Mouse (Mus musculus) thymus, adult 2 months (tissue): ENCODE measurements around the gene Abca4. TPM values are rescaled to one million over a fixed set of nuclear protein-coding genes. Genes with fewer than 3 reads are reported as not detected.

Experiments
- DNase-seq: peaks from one replicate; pipeline ENCODE4 v3.0.0; 2021
- H3K27ac ChIP-seq: fragments of 200-500 bp; 2 replicates; pipeline ENCODE4 v1.5.1; 2012; ENCODE audit warnings: low read length, control low read depth; ENCODE audit not compliant: control insufficient read depth, insufficient read depth
- H3K27me3 ChIP-seq: fragments of 200-500 bp; 2 replicates; pipeline ENCODE4 v1.6.1; 2012; ENCODE audit warnings: mild to moderate bottlenecking, low read length, moderate library complexity, mixed read lengths; ENCODE audit not compliant: control insufficient read depth, insufficient read depth
- H3K36me3 ChIP-seq: fragments of 200-500 bp; 2 replicates; pipeline ENCODE4 v1.6.1; 2012; ENCODE audit warnings: mild to moderate bottlenecking, low read length, moderate library complexity; ENCODE audit not compliant: control insufficient read depth, insufficient read depth
- H3K4me1 ChIP-seq: fragments of 200-500 bp; replicated peaks from 2 replicates; pipeline ENCODE4 v1.6.1; 2012; ENCODE audit warnings: low read length; ENCODE audit not compliant: control insufficient read depth, insufficient read depth
- H3K4me3 ChIP-seq: fragments of 200-500 bp; 2 replicates; pipeline ENCODE4 v1.5.1; 2012; ENCODE audit warnings: mild to moderate bottlenecking, low read length, control low read depth, moderate library complexity; ENCODE audit not compliant: control insufficient read depth, insufficient read depth
- CTCF ChIP-seq: fragments of 200-500 bp; IDR thresholded peaks from 2 replicates; pipeline ENCODE4 v1.5.1; 2012; ENCODE audit warnings: mild to moderate bottlenecking, control low read depth, low read length, moderate library complexity, borderline replicate concordance; ENCODE audit not compliant: control insufficient read depth, poor library complexity, insufficient read depth; ENCODE audit errors: extremely low read depth
- POLR2A ChIP-seq: fragments of 200-500 bp; IDR thresholded peaks from 2 replicates; pipeline ENCODE4 v1.6.1; 2012; ENCODE audit warnings: mild to moderate bottlenecking, low read length, control low read depth, moderate library complexity; ENCODE audit not compliant: control insufficient read depth, poor library complexity, insufficient read depth; ENCODE audit errors: extremely low read depth
- WGBS: fragments of 180-500 bp; shearing (Covaris S2); methylation state at CpG from one replicate; pipeline ENCODE4 v1.1.7; 2018; 5-methylcytosine and 5-hydroxymethylcytosine counted together
- polyA plus RNA-seq: library from polyadenylated mRNA; depleted of rRNA; stranded (reverse); fragments of >200 nt; gene quantifications from 2 replicates; pipeline ENCODE4 v1.2.3, GENCODE M21; 2012

Gene Abca4
- polyA plus RNA-seq, 1 experiment = 0.58 TPM

DNA sequence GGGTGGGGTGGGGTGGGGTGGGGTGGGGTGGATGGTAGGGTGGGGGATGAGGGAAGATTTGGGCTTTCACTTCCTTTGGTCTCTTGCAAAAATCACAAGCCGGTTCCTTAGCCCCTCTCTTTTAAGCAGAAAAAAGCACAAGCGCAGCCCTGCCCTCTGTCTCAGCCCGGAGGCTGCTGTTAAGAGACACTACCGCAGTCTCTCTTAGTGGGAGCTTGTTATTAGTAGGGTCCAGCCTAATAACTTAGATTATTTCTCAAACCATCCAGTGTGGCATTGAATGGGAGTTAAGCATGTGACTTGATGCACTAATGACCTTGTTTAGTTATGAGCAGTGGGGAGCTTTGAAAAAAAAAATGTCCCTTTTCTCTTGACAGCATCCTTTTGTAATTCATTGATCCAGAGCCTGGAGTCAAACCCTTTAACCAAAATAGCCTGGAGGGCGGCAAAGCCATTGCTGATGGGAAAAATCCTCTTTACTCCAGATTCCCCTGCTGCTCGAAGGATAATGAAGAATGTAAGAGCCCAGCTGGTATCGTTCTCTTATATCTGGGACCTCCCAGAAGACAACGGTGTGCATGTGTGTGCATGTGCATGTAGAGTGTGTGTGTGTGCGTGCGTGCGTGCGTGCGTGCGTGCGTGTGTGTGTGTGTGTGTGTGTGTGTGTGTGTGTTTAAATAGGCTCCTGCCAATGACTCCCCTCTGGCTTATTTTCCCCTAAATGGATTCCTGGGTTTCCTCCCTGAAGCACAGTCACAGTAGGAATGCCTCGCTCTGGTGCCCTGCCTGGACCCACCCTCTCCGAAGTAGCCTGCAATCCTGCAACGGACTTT lies 41.1 kb downstream of the Abca4 start:
- H3K27me3 ChIP-seq = no peaks in the 10 kb centered on the region
- H3K4me3 ChIP-seq = no peak overlapping the region
- no peak for TF ChIP-seq CTCF
- TF ChIP-seq POLR2A = no peak
- H3K27ac ChIP-seq = no peak overlapping the region
- H3K36me3 ChIP-seq = no peaks in the 10 kb centered on the region
- DNase-seq = no peak
- H3K4me1 ChIP-seq = no peaks in the 10 kb centered on the region
- 92% methylated on average over 18 of the region's 18 CpGs for WGBS

DNA sequence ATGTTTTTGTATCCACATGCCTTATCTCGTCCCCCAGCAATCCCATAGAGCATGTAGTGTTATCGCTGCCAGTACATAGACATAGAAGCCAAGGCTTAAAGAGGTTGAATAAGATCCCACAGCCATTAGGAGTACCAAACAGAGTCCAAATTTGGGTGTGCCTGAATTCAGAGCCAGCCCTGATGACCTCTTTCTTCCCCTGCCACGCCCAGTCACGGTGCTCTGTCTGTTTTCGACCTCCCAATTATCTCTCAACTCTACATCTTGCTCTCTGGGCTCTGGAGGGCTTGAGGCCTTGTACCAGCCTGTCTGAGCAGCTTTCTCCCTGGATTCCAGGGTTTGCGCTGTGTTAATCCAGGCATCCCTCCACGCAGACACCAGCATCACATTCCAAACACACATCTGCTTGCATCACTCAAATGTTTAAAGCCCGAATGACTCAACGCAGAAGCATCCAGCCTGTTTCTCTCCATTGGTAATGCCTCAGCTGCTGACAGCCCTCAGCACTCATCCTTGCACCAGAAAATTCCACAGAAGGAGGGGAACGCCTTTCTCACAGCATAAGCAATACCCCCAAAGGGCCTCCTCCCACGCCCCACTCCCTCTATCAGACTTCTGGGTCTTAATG lies 43.9 kb downstream of the Abca4 start:
- Histone ChIP-seq H3K4me1 (no peaks in the 10 kb centered on the region), H3K27ac (no peak overlapping the region), H3K4me3 (no peak overlapping the region), H3K27me3 (no peaks in the 10 kb centered on the region), H3K36me3 (no peaks in the 10 kb centered on the region)
- no peak for DNase-seq
- TF ChIP-seq CTCF (no peak), POLR2A (no peak)
- WGBS = 91% methylated on average over 11 of the region's 11 CpGs

DNA sequence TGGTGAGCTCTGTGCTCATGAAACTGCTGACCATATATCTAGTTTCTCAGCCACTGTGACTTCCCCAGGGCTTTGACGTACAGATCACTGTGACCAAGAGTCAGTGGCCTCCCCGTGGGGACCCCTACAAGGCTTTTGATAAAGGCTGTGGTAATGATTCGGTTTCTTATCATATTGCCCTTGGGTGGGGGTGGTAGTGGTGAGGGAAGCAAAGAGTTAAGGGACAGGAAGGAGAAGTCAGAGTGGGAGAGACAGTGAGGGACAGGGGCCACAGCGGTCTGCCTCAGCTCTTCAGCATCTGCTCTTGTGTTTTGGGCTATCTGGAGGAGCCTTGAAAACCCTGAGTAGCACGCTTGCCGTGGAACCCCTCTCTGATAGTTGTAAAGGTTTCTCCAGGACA lies 46.1 kb downstream of the Abca4 start:
- DNase-seq = no peak
- H3K27ac ChIP-seq = no peak overlapping the region
- H3K36me3 ChIP-seq = no peaks in the 10 kb centered on the region
- 86% methylated on average over 6 of the region's 6 CpGs for WGBS
- no peak overlapping the region for H3K4me3 ChIP-seq
- TF ChIP-seq CTCF = no peak
- TF ChIP-seq POLR2A = no peak
- H3K27me3 ChIP-seq = no peaks in the 10 kb centered on the region
- H3K4me1 ChIP-seq = no peaks in the 10 kb centered on the region

DNA sequence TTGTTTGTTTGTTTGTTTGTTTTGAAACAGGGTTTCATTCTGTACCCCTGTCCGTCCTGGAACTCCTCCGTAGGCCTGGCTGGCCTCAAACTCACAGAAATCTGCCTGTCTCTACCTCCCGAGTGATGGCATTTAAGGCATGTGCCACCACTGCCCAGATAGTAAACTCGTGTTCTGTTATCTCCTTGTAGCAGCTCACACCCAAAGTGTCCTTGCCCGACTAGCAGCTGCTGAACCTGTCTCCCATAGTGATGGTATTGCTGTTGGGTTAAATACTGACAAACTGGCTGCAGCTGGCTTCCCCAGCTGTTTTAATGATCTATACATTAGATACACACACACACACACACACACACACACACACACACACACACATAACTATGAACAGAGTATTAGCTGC lies 55.5 kb downstream of the Abca4 start:
- Histone ChIP-seq H3K4me1 (no peaks in the 10 kb centered on the region), H3K36me3 (no peaks in the 10 kb centered on the region), H3K27me3 (no peaks in the 10 kb centered on the region), H3K27ac (no peak overlapping the region), H3K4me3 (no peak overlapping the region)
- 94% methylated on average over 5 of the region's 5 CpGs for WGBS
- no peak for DNase-seq
- no peak for TF ChIP-seq POLR2A
- TF ChIP-seq CTCF = no peak

DNA sequence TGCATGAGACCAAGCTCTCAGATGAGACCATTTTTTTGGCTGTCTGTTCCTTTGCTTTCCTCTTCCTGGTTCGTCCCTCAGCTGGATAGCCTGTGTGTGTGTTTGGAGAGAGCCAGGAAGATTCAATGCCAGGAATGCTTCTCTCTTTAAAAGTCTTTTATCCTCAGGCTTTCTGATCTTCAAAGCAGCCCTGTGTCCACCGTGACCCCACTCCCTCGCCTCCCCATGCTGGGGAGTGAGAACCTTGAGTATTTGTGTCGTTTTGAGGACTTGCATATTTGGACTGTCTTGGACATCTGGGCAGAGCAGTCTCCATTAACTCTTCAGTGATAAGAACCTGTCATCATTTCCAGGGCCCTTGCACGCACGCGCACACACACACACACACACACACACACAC lies 57.8 kb downstream of the Abca4 start:
- no peak for DNase-seq
- 91% methylated on average over 7 of the region's 7 CpGs for WGBS
- Histone ChIP-seq H3K4me3 (no peak overlapping the region), H3K27ac (no peak overlapping the region), H3K4me1 (no peaks in the 10 kb centered on the region), H3K27me3 (no peaks in the 10 kb centered on the region), H3K36me3 (no peaks in the 10 kb centered on the region)
- TF ChIP-seq CTCF (no peak), POLR2A (no peak)

DNA sequence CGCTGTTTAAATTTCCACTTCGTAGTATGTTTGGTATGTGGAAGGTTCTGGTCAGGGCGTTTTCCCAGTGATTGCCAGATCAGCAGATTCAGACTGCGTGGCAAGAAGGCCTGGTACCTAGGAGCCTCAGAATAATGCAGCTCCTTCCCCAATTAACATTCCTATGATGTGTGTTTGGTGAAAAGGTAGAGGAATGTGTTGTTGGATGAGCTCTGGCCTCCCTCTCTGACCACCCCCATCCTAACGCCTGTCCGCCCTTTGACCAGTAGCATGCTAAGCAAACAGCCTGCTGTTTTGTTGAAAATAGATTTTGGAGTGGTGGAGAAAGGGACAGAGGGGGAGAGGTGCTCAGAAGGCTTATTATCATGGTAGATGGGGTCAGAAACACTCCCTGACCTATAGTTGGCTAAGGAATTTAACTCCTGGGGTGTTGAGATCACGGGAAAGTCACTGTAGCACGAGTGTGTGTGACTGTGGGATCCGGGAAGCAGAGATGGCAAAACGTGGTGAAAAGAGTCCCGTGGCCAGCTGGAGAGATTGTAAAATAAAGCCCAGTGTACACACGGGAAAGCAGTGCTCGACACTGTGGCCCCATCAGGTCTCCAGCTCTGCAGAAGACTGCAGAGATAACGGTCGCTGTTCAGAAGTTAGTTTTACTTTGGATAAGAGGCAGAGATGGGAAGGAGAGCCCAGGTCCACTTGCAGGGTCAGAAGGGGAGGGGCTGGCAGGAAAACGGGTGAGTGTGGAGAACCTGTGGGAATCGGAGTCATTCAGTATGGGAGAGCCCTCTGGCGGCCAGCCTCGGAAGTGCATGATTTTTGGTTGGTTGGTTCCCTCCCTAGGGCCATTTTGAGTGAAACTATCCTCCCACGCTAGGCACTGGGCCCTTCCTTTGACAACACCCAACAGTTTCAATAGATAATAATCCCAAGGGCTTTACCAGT lies 59.9 kb downstream of the Abca4 start:
- no peaks in the 10 kb centered on the region for H3K4me1 ChIP-seq
- TF ChIP-seq POLR2A (no peak), CTCF (peak; percentile 81; the same call in 1 of the 2 replicates)
- no peaks in the 10 kb centered on the region for H3K27me3 ChIP-seq
- H3K36me3 ChIP-seq = no peaks in the 10 kb centered on the region
- DNase-seq = peak; percentile 71
- WGBS = 51% methylated on average over 20 of the region's 20 CpGs
- no peak overlapping the region for H3K27ac ChIP-seq
- no peak overlapping the region for H3K4me3 ChIP-seq
